Mouse (Mus musculus) megakaryocyte-erythroid progenitor cell, adult 5-6 weeks (primary cell): ENCODE measurements around the gene Zfp292. TPM values are rescaled to one million over a fixed set of nuclear protein-coding genes. Genes with fewer than 3 reads are reported as not detected.

Experiments used
- ATAC-seq: replicated peaks from 2 replicates; pipeline ENCODE4 v1.8.0; 2016; ENCODE audit warnings: mild to moderate bottlenecking, inconsistent platforms; ENCODE audit not compliant: severe bottlenecking, poor library complexity, low FRiP score, low TSS enrichment
- total RNA-seq, 2 experiments: library from RNA; stranded (forward) in 1 of 2; stranded (reverse) in 1 of 2; fragments of 200-1000, 215-1000 nt in 1 of 2; fragments of >200 nt in 1 of 2; fragmentation: Nextera tagmentation in 1 of 2; gene quantifications; 2 replicates each; pipeline ENCODE4 v1.2.3; 2014 to 2017

Gene Zfp292
- total RNA-seq, 2 experiments from 2014 or later: 21.8 to 25.4 TPM

- no peak for ATAC-seq
Observed at GRCm38 (mm10) chr4:34885631-34886351, 3.0 kb upstream of the Zfp292 start.

GRCm38 (mm10) chr4:34883366-34884029 is 738 bp upstream of the Zfp292 start:
- no peak for ATAC-seq

GRCm38 (mm10) chr4:34882291-34882769 is 430 bp downstream of the Zfp292 start:
- ATAC-seq: no peak

DNA sequence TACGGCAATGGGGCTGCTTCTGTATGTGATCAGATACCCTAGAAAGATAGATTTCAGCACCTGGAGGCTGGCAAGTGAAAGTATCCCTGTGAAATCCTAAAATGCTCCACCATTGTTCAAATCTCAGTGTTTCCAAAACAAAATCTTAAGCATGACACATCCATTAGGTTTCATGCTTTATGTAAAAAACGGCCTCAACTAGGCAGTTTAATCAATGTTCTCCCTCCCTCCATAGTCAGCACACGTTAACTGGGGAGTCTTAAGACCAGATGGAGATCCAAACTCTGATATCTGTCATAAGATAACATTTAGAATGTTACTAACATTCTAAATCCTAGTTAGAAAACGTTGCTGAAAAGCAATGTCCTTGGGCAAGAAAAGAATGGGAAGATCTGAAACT is 909 bp downstream of the Zfp292 start:
- no peak for ATAC-seq

- no peak for ATAC-seq
Observed at GRCm38 (mm10) chr4:34880921-34881650, 1.7 kb downstream of the Zfp292 start.

- no peak for ATAC-seq
Observed at GRCm38 (mm10) chr4:34874234-34874633, 8.5 kb downstream of the Zfp292 start.

- no peak for ATAC-seq
Observed at GRCm38 (mm10) chr4:34872896-34873495, 9.8 kb downstream of the Zfp292 start.

DNA sequence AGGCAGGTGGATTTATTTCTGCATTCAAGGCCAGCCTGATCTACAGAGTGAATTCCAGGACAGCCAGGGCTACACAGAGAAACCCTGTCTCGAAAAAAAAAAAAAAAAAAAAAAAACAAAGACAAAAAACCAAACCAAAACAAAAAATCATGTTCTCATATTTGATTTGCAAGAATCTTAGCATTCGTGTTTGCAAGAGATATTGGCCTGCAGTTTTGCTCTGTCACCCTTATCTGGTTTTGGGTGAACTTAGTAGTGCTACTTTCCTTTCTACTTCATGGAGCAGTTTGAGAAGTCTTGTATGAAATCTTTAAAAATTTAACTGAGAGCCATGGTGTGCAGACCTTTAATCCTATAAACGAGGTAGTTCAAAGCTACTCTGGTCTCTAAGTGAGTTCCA is 12.9 kb downstream of the Zfp292 start:
- no peak for ATAC-seq

GRCm38 (mm10) chr4:34861438-34861837 is 21.3 kb downstream of the Zfp292 start:
- ATAC-seq: no peak

- ATAC-seq: no peak
Observed at GRCm38 (mm10) chr4:34859416-34859815, 23.3 kb downstream of the Zfp292 start.

- no peak for ATAC-seq
Observed at GRCm38 (mm10) chr4:34858903-34859302, 23.9 kb downstream of the Zfp292 start.

- ATAC-seq: no peak
Observed at GRCm38 (mm10) chr4:34855966-34856365, 26.8 kb downstream of the Zfp292 start.

GRCm38 (mm10) chr4:34852051-34852450 is 30.7 kb downstream of the Zfp292 start:
- no peak for ATAC-seq

GRCm38 (mm10) chr4:34850156-34850555 is 32.6 kb downstream of the Zfp292 start:
- ATAC-seq: no peak

DNA sequence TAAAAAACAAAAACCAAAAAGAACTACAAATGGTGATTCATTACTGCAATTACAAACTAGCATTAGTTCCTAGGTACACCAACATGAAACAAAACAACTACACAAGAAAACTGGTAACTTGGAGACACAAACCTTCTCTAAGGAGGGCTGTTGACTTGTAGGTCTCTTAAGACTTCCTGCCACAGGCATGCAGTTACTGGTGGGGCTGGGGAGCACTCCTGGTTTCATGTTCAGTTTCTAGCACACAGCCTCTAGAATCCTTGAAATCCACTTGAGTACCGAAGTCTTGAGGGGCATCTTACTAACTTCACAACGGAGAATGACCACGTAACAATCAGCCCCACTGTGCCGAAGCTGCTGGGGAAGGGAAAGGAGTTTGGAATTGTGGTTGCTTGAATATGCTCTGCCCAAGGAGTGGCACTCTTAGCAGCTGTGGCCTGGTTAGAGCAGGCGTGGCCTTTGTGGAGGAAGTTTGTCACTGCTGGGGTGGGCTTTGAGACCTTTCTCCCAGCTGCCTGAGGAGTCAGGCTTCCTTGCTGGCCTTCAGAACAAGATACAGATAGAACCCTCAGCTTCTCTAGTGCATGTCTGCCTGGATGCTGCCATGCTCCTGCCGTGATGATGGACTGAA is 35.0 kb downstream of the Zfp292 start:
- peak; percentile 45; the same call in 1 of the 2 replicates for ATAC-seq

DNA sequence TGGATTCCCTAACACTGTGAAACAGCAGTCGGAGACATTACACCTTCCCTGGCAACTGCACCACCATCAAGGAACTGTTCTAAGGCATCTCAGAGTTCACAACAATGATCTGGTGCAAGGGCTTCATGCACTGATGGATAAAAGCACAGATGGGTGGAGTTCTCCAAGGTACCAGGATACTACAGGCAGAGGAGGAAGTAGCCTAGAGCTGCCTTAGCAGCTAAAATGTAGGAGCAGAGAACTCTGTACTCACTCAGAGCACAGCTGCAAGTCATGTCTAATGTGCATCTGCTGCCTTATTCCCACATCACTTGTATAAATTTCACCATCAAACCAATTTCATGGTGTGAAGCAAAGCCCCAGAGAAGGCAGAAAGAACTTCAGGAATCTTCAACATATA is 38.9 kb downstream of the Zfp292 start:
- peak; percentile 44; the same call in 1 of the 2 replicates for ATAC-seq

DNA sequence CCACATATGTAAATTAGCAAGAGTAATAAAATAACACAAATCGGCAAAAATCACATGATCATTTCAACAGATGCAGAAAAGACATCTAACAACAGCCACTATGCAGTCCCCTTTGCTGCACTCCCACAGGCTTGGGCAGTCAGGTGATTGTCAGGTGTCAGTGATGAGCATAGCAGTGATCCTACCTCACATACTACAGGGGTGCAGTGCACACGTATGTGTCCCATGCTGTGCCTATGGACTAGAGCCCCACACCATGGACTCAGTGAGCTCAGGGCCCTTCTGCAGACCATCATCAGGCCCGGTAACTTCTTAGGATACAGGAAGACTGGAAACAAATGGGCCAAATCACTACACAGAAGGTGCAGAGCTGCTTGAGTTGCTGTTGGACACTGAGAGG is 39.9 kb downstream of the Zfp292 start:
- ATAC-seq: 0 out of 2 replicates have a peak, but pooled peaks have one; percentile 21

- no peak for ATAC-seq
Observed at GRCm38 (mm10) chr4:34831496-34831895, 51.3 kb downstream of the Zfp292 start.

DNA sequence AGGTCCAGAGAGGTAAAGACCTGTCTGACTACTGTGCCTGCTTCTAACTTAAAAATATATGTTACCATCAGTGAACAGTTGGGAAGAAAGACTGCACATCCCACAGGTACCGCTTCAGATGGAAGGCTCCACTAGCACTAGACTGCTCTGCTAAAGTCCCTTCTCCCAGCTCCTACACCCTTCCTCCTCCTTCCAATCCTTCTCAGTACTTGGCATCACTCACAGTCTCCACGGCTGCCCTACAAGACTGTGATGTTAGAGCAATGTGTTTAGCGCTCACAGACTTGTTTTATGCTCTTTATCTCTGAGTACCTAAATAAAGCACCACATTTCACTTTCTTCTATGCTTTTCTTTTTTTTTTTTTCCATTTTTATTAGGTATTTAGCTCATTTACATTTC is 53.3 kb downstream of the Zfp292 start:
- no peak for ATAC-seq
